Mouse (Mus musculus) kidney, adult 18-20 months (tissue): Measurements from ENCODE around the gene Lama4.

ENCODE experiments used
- DNase-seq: peaks from one replicate; pipeline ENCODE4 v3.0.0; 2021

The Lama4 gene

GRCm38 (mm10) chr10:39056050-39056449 is 90.7 kb downstream of the Lama4 start:
- DNase-seq, result no peak

GRCm38 (mm10) chr10:39064732-39065131 is 99.4 kb downstream of the Lama4 start:
- DNase-seq, result peak; percentile 6

GRCm38 (mm10) chr10:39065449-39065848 is 100.1 kb downstream of the Lama4 start:
- DNase-seq, result no peak

GRCm38 (mm10) chr10:39066061-39066460 is 100.7 kb downstream of the Lama4 start:
- no peak for DNase-seq

- peak; percentile 62 for DNase-seq
Observed at GRCm38 (mm10) chr10:39066962-39067361, 101.6 kb downstream of the Lama4 start.

GRCm38 (mm10) chr10:39072048-39072447 is 106.7 kb downstream of the Lama4 start:
- no peak for DNase-seq

- peak; percentile 30 for DNase-seq
Observed at GRCm38 (mm10) chr10:39096981-39097380, 131.7 kb downstream of the Lama4 start.

- DNase-seq, result no peak
Observed at GRCm38 (mm10) chr10:39098746-39099145, 133.4 kb downstream of the Lama4 start.

GRCm38 (mm10) chr10:39104803-39105449 is 139.6 kb downstream of the Lama4 start:
- DNase-seq, result no peak

GRCm38 (mm10) chr10:39106413-39106812 is 141.1 kb downstream of the Lama4 start:
- no peak for DNase-seq

- no peak for DNase-seq
Observed at GRCm38 (mm10) chr10:39106935-39107334, 141.6 kb downstream of the Lama4 start.

GRCm38 (mm10) chr10:39108837-39109488 is 143.6 kb downstream of the Lama4 start:
- no peak for DNase-seq

GRCm38 (mm10) chr10:39109489-39109874 is 144.2 kb downstream of the Lama4 start:
- DNase-seq, result no peak

GRCm38 (mm10) chr10:39121412-39121811 is 156.1 kb downstream of the Lama4 start:
- DNase-seq, result no peak

GRCm38 (mm10) chr10:39133462-39134310 is 168.4 kb downstream of the Lama4 start, which contains the start of the genes Fam229b and Tube1:
Gene Fam229b, minus strand, starts transcription at chr10:39133914.
Gene Tube1, plus strand, starts transcription at chr10:39133976.
- DNase-seq, result peak; percentile 89

GRCm38 (mm10) chr10:39137766-39138165 is 172.5 kb downstream of the Lama4 start:
- DNase-seq, result no peak

- DNase-seq, result no peak
Observed at GRCm38 (mm10) chr10:39138761-39139160, 173.4 kb downstream of the Lama4 start.

- no peak for DNase-seq
Observed at GRCm38 (mm10) chr10:39140843-39141242, 175.5 kb downstream of the Lama4 start.

GRCm38 (mm10) chr10:39141401-39141800 is 176.1 kb downstream of the Lama4 start:
- DNase-seq, result no peak

- no peak for DNase-seq
Observed at GRCm38 (mm10) chr10:39142216-39142615, 176.9 kb downstream of the Lama4 start.

GRCm38 (mm10) chr10:39156719-39157118 is 191.4 kb downstream of the Lama4 start:
- DNase-seq, result no peak

GRCm38 (mm10) chr10:39157321-39157720 is 192.0 kb downstream of the Lama4 start:
- no peak for DNase-seq

GRCm38 (mm10) chr10:39158306-39158705 is 193.0 kb downstream of the Lama4 start:
- DNase-seq, result no peak
